10 mouse cellular contexts compared by ENCODE assay signal in the genomic region with DNA sequence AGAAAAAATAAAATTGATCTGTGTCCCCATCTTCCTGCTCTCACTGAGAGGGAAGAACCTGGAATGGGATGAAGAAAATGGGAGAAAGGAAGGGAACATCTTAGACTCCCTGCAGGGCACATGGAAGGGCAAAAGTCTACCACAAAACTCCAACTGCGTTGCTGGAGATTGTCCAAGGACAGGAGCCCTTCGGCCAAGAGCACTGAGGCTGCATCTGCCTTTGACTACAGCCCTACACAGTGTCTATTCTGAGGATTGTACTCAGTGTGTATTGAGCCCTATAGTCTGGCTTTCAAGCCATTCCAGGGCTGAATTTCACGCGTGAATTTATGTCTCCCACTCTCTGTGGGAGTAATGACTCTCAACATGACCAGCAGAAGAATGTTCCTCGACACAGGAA. TPM values are rescaled to one million over a fixed set of nuclear protein-coding genes. Genes with fewer than 3 reads are reported as not detected.
A peak's percentile ranks its signal among the peaks of the same experiment; 100 is the strongest.
DNase-seq lines count a peak whose midpoint lies in the region; ATAC-seq and TF ChIP-seq lines count a peak whose summit lies in the region.
"Had no signal": no experiment of that assay in that cellular context is flagged by ENCODE, and none has a peak within 500 bp of the region (broad histone marks: within the 10 kb centered on the region; RNA-seq: fewer than 3 reads in every experiment).

No protein-coding gene starts in this region.

- no peak overlapping the region for H3K9ac ChIP-seq in forebrain, embryonic 16.5 days (replicated peaks; ENCODE audit: low read depth, low read length)

- TF ChIP-seq POLR2A in brain, embryonic 14.5 days (IDR thresholded peaks at IDR 0.05; ENCODE audit: borderline replicate concordance, extremely low read depth, insufficient read depth, insufficient read length, poor library complexity, severe bottlenecking): no peak

- TF ChIP-seq CTCF in brain, embryonic 14.5 days (IDR thresholded peaks at IDR 0.05; ENCODE audit: borderline replicate concordance, extremely low read depth, insufficient read depth, insufficient read length): no peak

- no peaks in the 10 kb centered on the region for H3K36me3 ChIP-seq in forebrain, embryonic 16.5 days (ENCODE audit: control insufficient read depth, insufficient read depth)

- 57% methylated on average over 5 of the region's 5 CpGs for WGBS in forebrain, embryonic 16.5 days

- DNase-seq in kidney, adult 9 months: peak; percentile 25
- no peak for DNase-seq in kidney, adult 18-20 months
- peak; percentile 38 for DNase-seq in adrenal gland, postnatal 25 days
- DNase-seq in brain, embryonic 14.5 days (ENCODE audit: low read depth): peak; percentile 42
- DNase-seq in cerebellum, postnatal 4 days (ENCODE audit: low spot score in 2 of 2): peak; percentile 42 to 79
- DNase-seq in gastrocnemius, postnatal 14 days: no peak

- H3K4me2 ChIP-seq in forebrain, embryonic 16.5 days (ENCODE audit: low read length): no peak overlapping the region
- H3K4me2 ChIP-seq: liver, embryonic 11.5 days had no signal

- intact Hi-C loops in gastrocnemius, postnatal 14 days (cut with DNase I; ENCODE audit: low total_unique reads): no loop called here

- no peak overlapping the region for H3K4me3 ChIP-seq in forebrain, embryonic 16.5 days (replicated peaks; ENCODE audit: low read length)

- peaks cover 15% of the 10 kb centered on the region for H3K4me1 ChIP-seq in forebrain, embryonic 16.5 days (replicated peaks; ENCODE audit: control insufficient read depth, insufficient read depth, low read length)

- no peak for ATAC-seq in inflammation-experienced regulatory T-cells, adult 6 months
- no peak for ATAC-seq in forebrain, embryonic 16.5 days
- ATAC-seq: intestine, postnatal 0 days had no signal

- H3K9me3 ChIP-seq in forebrain, embryonic 16.5 days (ENCODE audit: control insufficient read depth, low read length): no peaks in the 10 kb centered on the region

- H3K27me3 ChIP-seq in forebrain, embryonic 16.5 days (replicated peaks; ENCODE audit: control insufficient read depth, insufficient read depth, low read length): no peaks in the 10 kb centered on the region

- H3K27ac ChIP-seq in forebrain, embryonic 16.5 days (ENCODE audit: low read length): no peak overlapping the region

RNA-seq across cellular contexts. Expression of gene Ptn, which starts 16.2 kb away (rescaled TPM):
- 48.5 and 67.4 TPM in 2 replicates for total RNA-seq in adrenal gland, postnatal 25 days (2021)
- 317 and 456 TPM in 2 replicates for polyA plus RNA-seq in brain, embryonic 14.5 days (2012; rRNA removed)
- 10 to 100 TPM; 14.4 to 22.2 TPM for total RNA-seq in gastrocnemius, postnatal 14 days (2021)
- polyA plus RNA-seq in inflammation-experienced regulatory T-cells, adult 6 months (2017; shearing (Covaris generic)): under 1 TPM in 1 of 3 experiments, not detected in 2; 0.38 TPM
- 472 and 585 TPM in 2 replicates for polyA plus RNA-seq in forebrain, embryonic 16.5 days (2015; fragmentation: Nextera tagmentation; extraction: Ambion mirVana)

Comparison
In these comparisons a context has a peak if more than half of its experiments do, and no peak if none do; other contexts are left out.
1. DNase-seq: peak in kidney, adult 9 months (single experiment), adrenal gland, postnatal 25 days (single experiment), brain, embryonic 14.5 days (single experiment) and cerebellum, postnatal 4 days (2 of 2); none in kidney, adult 18-20 months (single experiment) and gastrocnemius, postnatal 14 days (single experiment).
2. RNA of gene Ptn, which starts 16.2 kb away (polyA plus RNA-seq): 472 to 585 TPM in forebrain, embryonic 16.5 days and 317 to 456 TPM in brain, embryonic 14.5 days; 0.38 TPM in inflammation-experienced regulatory T-cells, adult 6 months; every median in the first group is over 100 times any median in the second.